Mouse (Mus musculus): ENCODE data around the gene Ing1. TPM values are rescaled to one million over a fixed set of nuclear protein-coding genes. Genes with fewer than 3 reads are reported as not detected.

Gene Ing1
- total RNA-seq (2022), result 10 to 100 TPM; 10.9 to 13.4 (median 12.5) TPM

- peak; percentile 89 to 93 for DNase-seq (ENCODE audit: low spot score in 2 of 2)
These were observed at the start of gene Ing1 for GRCm38 (mm10) chr8:11554799-11555719. Gene Ing1 (plus strand): TSS chr8:11555571.

DNA sequence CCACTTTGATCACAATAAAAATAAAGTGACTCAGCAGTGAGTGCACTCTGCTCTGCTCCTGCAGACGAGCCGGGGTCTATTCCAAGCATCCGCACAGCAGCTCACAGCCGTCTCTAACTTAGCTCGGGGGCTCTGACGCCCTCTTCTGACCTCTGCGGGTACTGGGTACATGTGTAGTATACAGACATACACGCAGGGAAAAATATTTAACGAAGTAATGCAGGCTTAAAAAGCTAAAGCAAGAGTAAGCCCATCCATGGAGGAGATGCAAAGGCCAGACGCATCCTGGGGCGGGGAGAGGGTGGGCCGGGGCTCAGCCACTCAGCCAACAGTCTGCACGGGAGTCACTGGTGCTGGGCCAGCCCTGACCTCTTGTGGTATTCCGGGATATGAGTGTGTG lies 49.3 kb upstream of the Ing1 start:
- DNase-seq (ENCODE audit: low spot score in 2 of 2), result no peak

GRCm38 (mm10) chr8:11506802-11507201 lies 48.6 kb upstream of the Ing1 start:
- DNase-seq (ENCODE audit: low spot score in 2 of 2), result peak in 1 of 2 experiments; percentile 13

- no peak for DNase-seq (ENCODE audit: low spot score in 2 of 2)
These were observed 46.5 kb upstream of the Ing1 start for GRCm38 (mm10) chr8:11508880-11509279.

DNA sequence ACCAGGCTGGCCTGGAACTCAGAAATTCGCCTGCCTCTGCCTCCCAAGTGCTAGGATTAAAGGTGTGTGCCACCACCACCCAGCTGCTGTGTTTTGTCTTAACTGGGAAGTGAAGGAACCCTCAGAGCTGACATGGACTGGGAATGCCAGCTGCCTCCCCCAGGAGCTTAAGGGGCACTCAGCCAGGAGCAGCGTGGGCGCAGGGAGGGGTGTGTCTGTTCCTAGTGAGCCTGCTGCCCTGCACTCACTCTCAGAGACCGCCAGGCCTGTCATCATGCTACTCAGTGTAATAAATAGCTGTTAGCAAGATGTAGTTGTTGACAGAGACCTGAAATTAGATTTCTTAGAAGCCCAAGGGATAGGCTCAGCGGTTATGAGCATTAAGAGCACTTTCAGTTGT lies 44.4 kb upstream of the Ing1 start:
- DNase-seq (ENCODE audit: low spot score in 2 of 2), result no peak

- DNase-seq (ENCODE audit: low spot score in 2 of 2), result no peak
These were observed 42.7 kb upstream of the Ing1 start for GRCm38 (mm10) chr8:11512711-11513110.

- no peak for DNase-seq (ENCODE audit: low spot score in 2 of 2)
These were observed 42.1 kb upstream of the Ing1 start for GRCm38 (mm10) chr8:11513247-11513646.

DNA sequence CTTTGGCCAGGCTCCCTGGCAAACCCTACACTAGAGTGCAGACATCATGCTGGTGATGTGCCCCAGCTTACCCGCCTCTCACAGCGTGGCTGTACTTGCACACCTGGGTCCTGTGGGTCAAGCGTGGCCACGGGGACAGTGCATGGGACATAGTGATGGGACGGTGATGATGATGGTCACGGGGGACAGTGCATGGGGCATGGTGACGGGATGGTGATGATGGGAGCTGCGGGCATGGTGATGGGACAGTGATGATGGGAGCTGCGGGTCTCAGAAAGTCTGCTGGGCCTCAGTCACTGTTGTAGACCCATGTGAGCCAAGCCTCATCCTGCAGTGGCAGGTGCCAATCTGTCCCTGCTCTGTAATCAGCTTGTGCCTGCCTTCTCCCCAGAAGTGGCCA lies 39.1 kb upstream of the Ing1 start:
- DNase-seq (ENCODE audit: low spot score in 2 of 2), result no peak

DNA sequence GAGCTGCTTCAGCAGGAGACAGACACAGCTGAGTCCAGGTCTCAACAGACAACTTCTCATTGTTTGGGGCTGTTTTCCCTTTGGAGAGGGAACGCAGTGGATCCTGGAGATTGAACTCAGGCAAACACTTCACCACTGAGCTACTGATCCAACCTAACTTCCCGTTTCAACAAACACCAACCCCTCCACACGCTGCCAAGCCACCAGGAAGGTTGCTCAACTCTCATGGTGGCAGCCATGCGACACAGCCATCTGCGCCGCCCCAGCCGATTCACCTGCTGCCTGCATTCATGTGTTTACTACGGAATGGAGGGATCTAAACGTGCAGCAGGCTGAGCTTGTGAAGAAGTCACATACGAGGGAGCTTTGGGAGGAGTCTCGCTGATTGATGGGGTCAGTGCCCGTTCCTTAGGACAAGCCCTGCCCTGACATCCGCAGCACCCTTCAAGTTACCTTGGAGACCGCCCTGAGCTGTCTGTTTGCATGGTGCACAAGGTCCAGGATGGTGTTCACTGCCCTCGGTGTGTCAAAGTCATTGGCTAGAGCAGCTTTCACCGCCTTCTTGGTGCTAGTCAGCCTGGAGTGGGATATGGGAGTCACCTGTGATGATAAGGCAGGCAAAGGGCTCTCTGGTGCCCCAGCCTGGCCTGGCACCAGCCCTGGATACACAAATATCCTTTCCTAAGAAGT lies 37.9 kb upstream of the Ing1 start:
- no peak for DNase-seq (ENCODE audit: low spot score in 2 of 2)

DNA sequence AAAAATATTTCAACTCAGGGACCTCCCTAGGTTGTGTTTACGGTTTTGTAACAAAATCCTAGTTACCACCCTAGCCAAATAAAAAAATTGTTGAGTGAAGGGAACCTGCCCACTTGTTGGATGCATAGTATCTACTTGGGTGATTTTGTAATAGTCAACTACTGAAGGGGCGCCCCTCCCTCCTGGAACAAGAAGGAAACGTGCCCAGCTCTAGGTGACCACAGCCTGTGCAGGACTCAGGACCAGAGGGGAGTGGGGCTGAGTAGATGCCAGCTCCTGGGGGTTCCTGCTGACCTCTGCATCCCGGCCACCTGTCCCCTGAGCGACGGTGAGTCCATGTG lies 37.3 kb upstream of the Ing1 start:
- DNase-seq (ENCODE audit: low spot score in 2 of 2), result no peak

- no peak for DNase-seq (ENCODE audit: low spot score in 2 of 2)
These were observed 36.7 kb upstream of the Ing1 start for GRCm38 (mm10) chr8:11518676-11519075.

DNA sequence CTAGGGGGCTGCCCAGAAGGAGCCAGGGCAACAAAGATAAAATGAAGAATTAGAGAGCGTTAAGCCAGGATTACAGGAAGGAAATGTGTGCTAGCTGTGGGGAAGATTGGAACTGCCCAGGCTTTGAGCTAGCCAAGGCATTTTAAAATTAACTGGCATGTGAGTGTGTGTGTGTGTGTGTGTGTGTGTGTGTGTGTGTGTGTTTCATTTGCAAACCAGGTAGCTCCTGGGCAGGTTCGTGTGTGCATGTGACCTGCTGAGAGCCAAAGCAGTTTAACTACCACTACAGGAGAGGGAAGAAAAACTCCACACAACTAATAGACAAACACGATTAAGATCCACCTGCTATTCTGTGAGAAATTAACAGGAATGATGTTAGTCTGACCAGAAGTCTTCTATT lies 32.0 kb upstream of the Ing1 start:
- DNase-seq (ENCODE audit: low spot score in 2 of 2), result no peak

DNA sequence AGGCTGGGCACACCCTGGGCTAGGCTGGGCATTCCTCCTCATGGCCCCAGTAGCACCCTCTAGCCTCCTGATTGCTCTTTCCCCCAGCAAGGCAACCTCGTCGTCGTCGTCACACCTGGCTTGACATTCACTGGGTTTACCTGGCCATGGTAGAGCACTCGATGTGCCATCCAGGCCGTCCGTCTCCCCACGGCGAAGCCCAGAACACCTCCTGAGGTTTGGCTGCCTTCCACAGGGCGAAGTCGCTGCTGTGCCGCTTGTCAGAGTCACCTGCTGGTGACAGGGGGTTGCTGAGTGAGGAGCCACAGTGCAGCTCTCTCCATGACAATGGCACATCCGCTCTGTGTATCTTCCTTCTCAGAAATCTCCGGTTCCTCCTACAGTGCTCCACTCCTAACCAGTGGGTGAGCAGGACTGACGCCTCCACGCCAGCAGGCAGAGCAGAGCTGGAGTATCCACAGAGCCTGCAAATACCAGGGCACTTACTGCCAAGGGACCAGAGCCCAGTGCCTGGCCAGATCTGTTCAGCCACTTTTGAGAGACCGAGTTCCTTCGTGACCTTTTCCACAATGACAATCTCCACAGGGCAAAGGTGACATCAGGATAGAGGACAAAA lies 25.1 kb upstream of the Ing1 start:
- DNase-seq (ENCODE audit: low spot score in 2 of 2), result no peak

DNA sequence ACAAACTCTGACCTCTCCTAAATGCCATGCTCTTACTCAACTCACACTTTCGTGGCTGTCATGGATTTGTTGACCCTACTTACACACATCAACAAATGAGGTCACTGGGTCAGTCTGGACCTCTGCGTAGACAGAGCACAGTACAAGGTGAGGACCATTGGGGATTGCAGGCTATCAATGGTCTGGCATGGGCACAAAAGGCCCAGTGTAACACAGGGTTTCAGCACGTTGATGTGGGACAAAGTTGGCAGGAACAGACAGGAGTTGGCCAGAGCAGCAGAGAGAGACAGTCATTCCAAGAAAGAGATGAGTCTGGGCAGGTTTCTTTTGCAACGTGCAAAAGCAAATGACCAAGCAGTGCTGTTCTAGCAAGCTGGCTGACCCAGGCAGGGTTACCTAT lies 24.5 kb upstream of the Ing1 start:
- DNase-seq (ENCODE audit: low spot score in 2 of 2), result no peak

GRCm38 (mm10) chr8:11534494-11534893 lies 20.9 kb upstream of the Ing1 start:
- no peak for DNase-seq (ENCODE audit: low spot score in 2 of 2)

GRCm38 (mm10) chr8:11539049-11539448 lies 16.3 kb upstream of the Ing1 start:
- no peak for DNase-seq (ENCODE audit: low spot score in 2 of 2)

- no peak for DNase-seq (ENCODE audit: low spot score in 2 of 2)
These were observed 15.2 kb upstream of the Ing1 start for GRCm38 (mm10) chr8:11540182-11540581.

DNA sequence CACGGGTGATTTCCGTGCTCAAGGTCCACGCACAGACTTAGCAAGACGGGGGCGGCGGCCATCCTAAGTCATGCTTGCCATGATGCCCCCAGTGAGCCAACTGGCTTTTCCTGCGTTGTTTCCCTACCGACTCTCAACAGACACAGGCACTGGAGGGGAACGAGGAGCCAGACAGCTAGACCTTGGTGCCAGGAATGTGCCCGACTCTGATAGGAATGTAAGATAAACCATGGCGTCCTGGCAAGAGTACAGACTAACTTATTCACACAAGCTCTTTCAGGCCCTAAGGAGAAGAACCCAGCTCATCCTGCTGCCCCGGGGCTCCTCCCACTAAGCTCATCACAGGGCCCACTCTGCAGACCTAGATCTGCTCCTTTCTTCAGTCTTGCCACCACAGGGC lies 13.3 kb upstream of the Ing1 start:
- DNase-seq (ENCODE audit: low spot score in 2 of 2), result no peak

GRCm38 (mm10) chr8:11542866-11543265 lies 12.5 kb upstream of the Ing1 start:
- no peak for DNase-seq (ENCODE audit: low spot score in 2 of 2)

DNA sequence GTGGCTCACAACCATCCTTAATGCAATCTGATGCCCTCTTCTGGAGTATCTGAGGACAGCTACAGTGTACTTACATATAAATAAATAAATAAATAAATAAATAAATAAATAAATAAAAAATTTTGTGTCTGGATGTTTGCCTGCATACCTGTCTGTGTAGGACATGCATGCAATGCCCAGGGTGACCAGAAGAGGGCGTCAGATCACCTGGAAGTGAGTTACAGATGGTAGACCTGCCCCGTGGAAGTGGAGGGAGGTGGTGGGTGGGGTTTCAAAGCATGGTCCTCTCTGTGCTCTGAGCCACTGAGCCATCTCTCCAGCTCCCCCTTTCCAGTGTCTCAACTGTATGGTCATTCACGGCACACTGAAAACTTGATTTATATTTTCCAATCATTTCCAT lies 11.0 kb upstream of the Ing1 start:
- DNase-seq (ENCODE audit: low spot score in 2 of 2), result peak; percentile 16 to 55

GRCm38 (mm10) chr8:11547063-11547462 lies 8.3 kb upstream of the Ing1 start:
- no peak for DNase-seq (ENCODE audit: low spot score in 2 of 2)

GRCm38 (mm10) chr8:11549706-11550105 lies 5.7 kb upstream of the Ing1 start:
- peak in 1 of 2 experiments; percentile 14 for DNase-seq (ENCODE audit: low spot score in 2 of 2)

Measured in gastrocnemius, adult 8-10 months (tissue).